Comparison of ENCODE assay signal across 8 mouse cellular contexts in genomic region chr19:6529265-6529985, GRCm38 (mm10). TPM values are rescaled to one million over a fixed set of nuclear protein-coding genes. Genes with fewer than 3 reads are reported as not detected.
DNase-seq lines count a peak whose midpoint lies in the region; ATAC-seq and TF ChIP-seq lines count a peak whose summit lies in the region.
"Had no signal": no experiment of that assay in that cellular context is flagged by ENCODE, and none has a peak within 500 bp of the region (broad histone marks: within the 10 kb centered on the region; RNA-seq: fewer than 3 reads in every experiment).

No protein-coding gene starts in this region.

- H3K79me2 ChIP-seq in CH12.LX (replicated peaks; ENCODE audit: control insufficient read depth, extremely low read depth, insufficient read depth, poor library complexity, severe bottlenecking): no peaks in the 10 kb centered on the region

- TF ChIP-seq POLR2A in CH12.LX (IDR thresholded peaks at IDR 0.05; ENCODE audit: low read depth, low read length): no peak

- H3K4me1 ChIP-seq in CH12.LX (ENCODE audit: control insufficient read depth in 1 of 2, insufficient read depth in 2 of 2): peaks cover 0 to 9% of the 10 kb centered on the region in 2 experiments; a peak in 1 of 4 replicates
- peaks cover 7% of the 10 kb centered on the region; the same call in 1 of the 2 replicates for H3K4me1 ChIP-seq in liver, postnatal 0 days (ENCODE audit: insufficient read depth)
- H3K4me1 ChIP-seq in stomach, embryonic 14.5 days (ENCODE audit: control insufficient read depth, insufficient read depth, low read length): peaks cover 14% of the 10 kb centered on the region; the same call in 1 of the 2 replicates

- no peak overlapping the region for H3K27ac ChIP-seq in CH12.LX (ENCODE audit: insufficient read depth, low read depth)
- no peak overlapping the region for H3K27ac ChIP-seq in liver, postnatal 0 days (ENCODE audit: low read depth)
- H3K27ac ChIP-seq in stomach, embryonic 14.5 days (ENCODE audit: low read length): no peak overlapping the region
- H3K27ac ChIP-seq: macrophage had no signal

- no peak overlapping the region for H3K4me2 ChIP-seq in CH12.LX (ENCODE audit: insufficient read depth, low read depth, poor library complexity, severe bottlenecking)
- no peak overlapping the region for H3K4me2 ChIP-seq in liver, postnatal 0 days (ENCODE audit: low read depth, low read length)
- H3K4me2 ChIP-seq in stomach, embryonic 14.5 days (replicated peaks; ENCODE audit: low read depth, low read length): no peak overlapping the region

- no peak overlapping the region for H3K9ac ChIP-seq in CH12.LX (ENCODE audit: insufficient read depth, low read depth)
- no peak overlapping the region for H3K9ac ChIP-seq in liver, postnatal 0 days (replicated peaks)
- H3K9ac ChIP-seq in stomach, embryonic 14.5 days (replicated peaks; ENCODE audit: low read depth, low read length): no peak overlapping the region

- no peak for TF ChIP-seq CTCF in CH12.LX (conservative IDR thresholded peaks at IDR 0.05 in 1 of 2, IDR thresholded peaks at IDR 0.05 in 1 of 2; ENCODE audit: low read depth in 2 of 2, low read length in 2 of 2)
- no peak for TF ChIP-seq CTCF in liver, postnatal 0 days (IDR thresholded peaks at IDR 0.05; ENCODE audit: low read depth)

- no peak for TF ChIP-seq RAD21 in CH12.LX (IDR thresholded peaks at IDR 0.05; ENCODE audit: low read depth, low read length)

- DNase-seq in CH12.LX (ENCODE audit: extremely low read depth): peak; percentile 45
- peak; percentile 88 for DNase-seq in R1 (ENCODE audit: low read depth, low spot score)
- peak; percentile 29 for DNase-seq in heart, postnatal 4 days
- DNase-seq in liver, postnatal 0 days: no peak
- DNase-seq in left cerebral cortex, postnatal 10 days (ENCODE audit: extremely low spot score in 1 of 2, low spot score in 2 of 2): no peak

- no peak for TF ChIP-seq EP300 in CH12.LX (IDR thresholded peaks at IDR 0.05; ENCODE audit: low read length)
- TF ChIP-seq EP300 in liver, postnatal 0 days (IDR thresholded peaks at IDR 0.05; ENCODE audit: low read depth): no peak

- dilution Hi-C loops in CH12.LX (cut with MboI; ENCODE audit: extremely low pct_ligation_motif_present, extremely low pct_unique_long_range_greater_than_20kb, low sequenced_read_pairs): no loop called here

- H3K4me3 ChIP-seq in CH12.LX (replicated peaks in 1 of 3; ENCODE audit: low read depth in 2 of 3, low read length in 2 of 3, poor library complexity in 1 of 3): no peak overlapping the region
- H3K4me3 ChIP-seq in liver, postnatal 0 days (ENCODE audit: low read depth, low read length): no peak overlapping the region
- H3K4me3 ChIP-seq in stomach, embryonic 14.5 days (ENCODE audit: low read depth, low read length): no peak overlapping the region

- 67% methylated on average over 14 of the region's 14 CpGs for WGBS in liver, postnatal 0 days (ENCODE audit: insufficient replicate concordance)
- 63% methylated on average over 14 of the region's 14 CpGs for WGBS in stomach, embryonic 14.5 days

- H3K27me3 ChIP-seq in CH12.LX (replicated peaks): peaks cover 3% of the 10 kb centered on the region
- H3K27me3 ChIP-seq in liver, postnatal 0 days (ENCODE audit: insufficient read depth, low read length): peaks cover 47% of the 10 kb centered on the region
- H3K27me3 ChIP-seq in stomach, embryonic 14.5 days (ENCODE audit: control insufficient read depth, insufficient read depth, low read length): peaks cover 5% of the 10 kb centered on the region; the same call in 1 of the 2 replicates

- no peaks in the 10 kb centered on the region for H3K36me3 ChIP-seq in CH12.LX (replicated peaks in 1 of 2; ENCODE audit: control insufficient read depth in 1 of 2, insufficient read depth in 1 of 2, low read length in 1 of 2)
- no peaks in the 10 kb centered on the region for H3K36me3 ChIP-seq in liver, postnatal 0 days (replicated peaks; ENCODE audit: insufficient read depth, low read length)
- no peaks in the 10 kb centered on the region for H3K36me3 ChIP-seq in stomach, embryonic 14.5 days (ENCODE audit: control insufficient read depth, insufficient read depth, low read length)

- in situ Hi-C loops in CH12.LX (cut with MboI; ENCODE audit: low pct_ligation_motif_present, low pct_unique_long_range_greater_than_20kb, low sequenced_read_pairs): no loop called here

- intact Hi-C loops in left cerebral cortex, postnatal 10 days (cut with DNase I): no loop called here

- ATAC-seq in liver, postnatal 0 days: peak; percentile 33; the same call in 1 of the 2 replicates
- peak; percentile 57; the same call in 1 of the 2 replicates for ATAC-seq in stomach, embryonic 14.5 days (ENCODE audit: insufficient number of reproducible peaks, insufficient read depth, low FRiP score, low read depth)
- no peak for ATAC-seq in monocyte, adult 5-6 weeks (replicated peaks; ENCODE audit: insufficient number of reproducible peaks, low FRiP score, low TSS enrichment, poor library complexity, severe bottlenecking)

- H3K9me3 ChIP-seq in CH12.LX (replicated peaks; ENCODE audit: low read length): peaks cover 3% of the 10 kb centered on the region
- no peaks in the 10 kb centered on the region for H3K9me3 ChIP-seq in liver, postnatal 0 days (ENCODE audit: low read length)
- no peaks in the 10 kb centered on the region for H3K9me3 ChIP-seq in stomach, embryonic 14.5 days (ENCODE audit: control insufficient read depth, low read depth, low read length)

TF ChIP-seq in CH12.LX, 34 proteins besides CTCF, POLR2A, EP300 and RAD21:
- TF ChIP-seq TCF12 (IDR thresholded peaks at IDR 0.05; ENCODE audit: low read depth, low read length): no peak
- 0 out of 2 replicates have a peak, but pooled peaks have one; percentile 18 for TF ChIP-seq KAT2A (IDR thresholded peaks at IDR 0.05; ENCODE audit: insufficient replicate concordance, low read length)
- peak; percentile 83 for TF ChIP-seq HCFC1 (IDR thresholded peaks at IDR 0.05; ENCODE audit: low read depth, low read length)

RNA-seq across cellular contexts. Expression of gene Slc22a12, which starts 13.4 kb away (rescaled TPM):
- 0.17 TPM in 1 of 2 replicates, not detected in the other for total RNA-seq in CH12.LX (2012; rRNA removed)
- 0.24 and 0.94 TPM in 2 replicates for total RNA-seq in CH12.LX (2014; rRNA removed)
- polyA plus RNA-seq in CH12.LX (2012; ENCODE audit: insufficient read length, low read depth): 1.2 and 2.1 TPM in 2 replicates
- total RNA-seq in heart, postnatal 4 days (2021): not detected
- not detected in 2 replicates for polyA plus RNA-seq in liver, postnatal 0 days (2015; fragmentation: Nextera tagmentation; extraction: Ambion mirVana)
- not detected in 2 replicates for polyA plus RNA-seq in stomach, embryonic 14.5 days (2014; fragmentation: Nextera tagmentation; extraction: Ambion mirVana)
- not detected in 3 replicates for total RNA-seq in monocyte, adult 5-6 weeks (2017)
- under 1 TPM; 0.28 to 0.51 TPM for total RNA-seq in left cerebral cortex, postnatal 10 days (2021)
- polyA plus RNA-seq: macrophage had no signal

Comparison
In these comparisons a context has a peak if more than half of its experiments do, and no peak if none do; other contexts are left out.
1. DNase-seq: peak in CH12.LX (single experiment), R1 (single experiment) and heart, postnatal 4 days (single experiment); none in liver, postnatal 0 days (single experiment) and left cerebral cortex, postnatal 10 days (0 of 2).